Mouse (Mus musculus) gastrocnemius, adult 18-20 months (tissue): Measurements from ENCODE around the gene Efnb3. TPM values are rescaled to one million over a fixed set of nuclear protein-coding genes. Genes with fewer than 3 reads are reported as not detected.

Source experiments
- DNase-seq: peaks from one replicate; pipeline ENCODE4 v3.0.0; 2021; ENCODE audit warnings: low spot score
- microRNA-seq: library from miRNA; unstranded; fragments of <30 nt; microRNA quantifications from one replicate; pipeline ENCODE4 v1.2.0, GENCODE M21; 2021
- total RNA-seq, 2 experiments: library from RNA; stranded (reverse); gene quantifications; 2 replicates each; pipeline ENCODE4 v1.2.3; 2021

The Efnb3 gene
- total RNA-seq, 2 experiments from 2014 or later: 0.37 to 0.74 TPM

GRCm38 (mm10) chr11:69513840-69514239 is 46.2 kb downstream of the Efnb3 start:
- DNase-seq: peak; percentile 68

GRCm38 (mm10) chr11:69510796-69511496 is 49.1 kb downstream of the Efnb3 start:
- no peak for DNase-seq

Small RNA genes lying within 50 kb of the gene (microRNA-seq; reads per million reads assigned to microRNA genes)
- not detected for gene Gm27493

Other genes starting within 250 kb of the Efnb3 start
- gene Cntrob, start 236.4 kb downstream of the Efnb3 start, total RNA-seq: 1 to 10 TPM; 1.2 to 1.7 TPM
- gene Trappc1, start 236.2 kb downstream of the Efnb3 start, total RNA-seq: 10 to 100 TPM; 43.4 to 44.8 TPM
- under 1 TPM in 1 of 2 experiments, not detected in 1; 0.09 TPM for gene Kcnab3, start 233.9 kb downstream of the Efnb3 start, total RNA-seq
- under 1 TPM; 0.25 to 0.43 TPM for gene Rnf227, start 219.7 kb downstream of the Efnb3 start, total RNA-seq
- 1 to 10 TPM; 5.7 to 7.9 TPM for gene Chd3, start 190.8 kb downstream of the Efnb3 start, total RNA-seq
- gene Naa38, start 164.7 kb downstream of the Efnb3 start, total RNA-seq: 10 to 100 TPM; 70.5 to 72.1 TPM
- 10 to 100 TPM; 29.3 to 33.0 TPM for gene Cyb5d1, start 164.6 kb downstream of the Efnb3 start, total RNA-seq
- 1 to 10 TPM; 2.6 to 4.1 TPM for gene Tmem88, start 162.0 kb downstream of the Efnb3 start, total RNA-seq
- 10 to 100 TPM; 19.6 to 22.0 TPM for gene Kdm6b, start 146.5 kb downstream of the Efnb3 start, total RNA-seq
- gene Dnah2, start 11.1 kb downstream of the Efnb3 start, total RNA-seq: under 1 TPM; 0.14 to 0.83 TPM
- gene Wrap53, start 20.1 kb upstream of the Efnb3 start, total RNA-seq: 1 to 10 TPM; 3.2 to 3.3 TPM
- 10 to 100 TPM; 12.9 to 15.3 TPM for gene Trp53, start 20.2 kb upstream of the Efnb3 start, total RNA-seq
- 100 to 1,000 TPM; 347 to 393 TPM for gene Atp1b2, start 45.7 kb upstream of the Efnb3 start, total RNA-seq
- not detected for gene Shbg, start 57.7 kb upstream of the Efnb3 start, total RNA-seq
- 1 to 10 TPM; 2.5 to 2.6 TPM for gene Sat2, start 61.8 kb upstream of the Efnb3 start, total RNA-seq
- gene Fxr2, start 72.8 kb upstream of the Efnb3 start, total RNA-seq: 100 to 1,000 TPM; 101 to 106 TPM
- not detected for gene Sox15, start 95.1 kb upstream of the Efnb3 start, total RNA-seq
- gene Mpdu1, start 102.4 kb upstream of the Efnb3 start, total RNA-seq: 1 to 10 TPM; 7.5 to 9.5 TPM
- gene Cd68, start 105.9 kb upstream of the Efnb3 start, total RNA-seq: 1 to 10 TPM; 1.2 to 4.0 TPM
- gene Eif4a1, start 112.2 kb upstream of the Efnb3 start, total RNA-seq: 10 to 100 TPM; 69.6 to 97.7 TPM
- gene Senp3, start 121.9 kb upstream of the Efnb3 start, total RNA-seq: 10 to 100 TPM; 21.9 to 25.4 TPM
- under 1 TPM; 0.62 to 0.64 TPM for gene Tnfsf13, start 125.6 kb upstream of the Efnb3 start, total RNA-seq
- gene Tnfsf12, start 135.6 kb upstream of the Efnb3 start, total RNA-seq: 10 to 100 TPM in 1 of 2 experiments, 1 to 10 TPM in 1; 7.4 to 10.4 TPM
- 1 to 10 TPM; 1.1 to 1.3 TPM for gene Tnfsfm13, start 135.9 kb upstream of the Efnb3 start, total RNA-seq
- 10 to 100 TPM; 33.0 to 33.9 TPM for gene Polr2a, start 198.4 kb upstream of the Efnb3 start, total RNA-seq
- not detected for gene Slc35g3, start 201.8 kb upstream of the Efnb3 start, total RNA-seq
- gene Zbtb4, start 205.7 kb upstream of the Efnb3 start, total RNA-seq: 10 to 100 TPM; 37.1 to 37.5 TPM
- 10 to 100 TPM; 30.6 to 31.2 TPM for gene Chrnb1, start 235.7 kb upstream of the Efnb3 start, total RNA-seq
- 1 to 10 TPM; 3.5 to 4.0 TPM for gene Fgf11, start 241.7 kb upstream of the Efnb3 start, total RNA-seq
- under 1 TPM; 0.14 to 0.18 TPM for gene Tmem102, start 245.4 kb upstream of the Efnb3 start, total RNA-seq